Mouse (Mus musculus): Measurements from ENCODE around the gene Lcn9. TPM values are rescaled to one million over a fixed set of nuclear protein-coding genes. Genes with fewer than 3 reads are reported as not detected.
"Not testable (repeated sequence)": the region's sequence is repeated elsewhere in the genome, so short reads cannot be mapped to it uniquely, and the experiment has no call there.

Gene Lcn9
- polyA plus RNA-seq, 2 experiments: not detected

DNA sequence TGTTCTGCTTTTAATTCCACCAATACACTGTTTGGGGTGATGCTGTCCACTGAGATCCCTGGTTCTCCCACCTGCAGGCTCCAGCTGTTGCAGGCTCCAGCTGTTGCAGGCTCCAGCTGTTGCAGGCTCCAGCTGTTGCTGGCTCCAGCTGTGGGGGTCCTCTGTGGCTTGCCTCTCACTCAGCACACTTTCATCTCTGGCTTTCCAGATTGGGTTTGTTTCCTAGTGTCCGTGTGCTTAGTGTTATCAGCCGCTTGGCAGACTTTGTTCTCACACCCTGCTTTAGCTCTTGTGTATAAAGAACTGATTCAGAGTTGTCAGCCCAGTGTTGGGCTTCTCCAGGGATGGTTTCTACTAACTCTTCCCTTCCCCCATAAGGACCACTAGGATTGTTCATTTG, 25.3 kb upstream of the Lcn9 start:
- Histone ChIP-seq H3K4me2 (ENCODE audit: low read depth) (no peak overlapping the region), H3K9ac (replicated peaks) (no peak overlapping the region), H3K36me3 (replicated peaks; ENCODE audit: control insufficient read depth, insufficient read depth, low read depth) (no peaks in the 10 kb centered on the region), H3K4me3 (ENCODE audit: insufficient read depth in 1 of 2, low read depth in 2 of 2, low read length in 2 of 2) (no peak overlapping the region), H3K27me3 (ENCODE audit: control insufficient read depth, insufficient read depth, low read length) (no peaks in the 10 kb centered on the region), H3K27ac (no peak overlapping the region), H3K4me1 (replicated peaks; ENCODE audit: control insufficient read depth in 2 of 2, insufficient read depth in 2 of 2, low read length in 1 of 2) (no peaks in the 10 kb centered on the region), H3K9me3 (ENCODE audit: control insufficient read depth, low read length) (no peaks in the 10 kb centered on the region)
- 23% methylated on average over 2 of the region's 2 CpGs for WGBS (ENCODE audit: insufficient replicate concordance)
- TF ChIP-seq EP300 (IDR thresholded peaks at IDR 0.05; ENCODE audit: low read depth) (no peak), CTCF (IDR thresholded peaks at IDR 0.05; ENCODE audit: low read depth) (no peak)
- no peak for DNase-seq (ENCODE audit: low read depth in 3 of 3, low spot score in 3 of 3)
- no peak for ATAC-seq (ENCODE audit: insufficient read depth)

GRCm38 (mm10) chr2:25798065-25798464, 24.9 kb upstream of the Lcn9 start:
- TF ChIP-seq CTCF (IDR thresholded peaks at IDR 0.05; ENCODE audit: low read depth) (no peak), EP300 (IDR thresholded peaks at IDR 0.05; ENCODE audit: low read depth) (no peak)
- no peak overlapping the region for H3K27ac ChIP-seq
- no peak for ATAC-seq (ENCODE audit: insufficient read depth)
- no peaks in the 10 kb centered on the region for H3K4me1 ChIP-seq (replicated peaks; ENCODE audit: control insufficient read depth in 2 of 2, insufficient read depth in 2 of 2, low read length in 1 of 2)
- no peak overlapping the region for H3K9ac ChIP-seq (replicated peaks)
- no peak for DNase-seq (ENCODE audit: low read depth in 3 of 3, low spot score in 3 of 3)
- no peaks in the 10 kb centered on the region for H3K9me3 ChIP-seq (ENCODE audit: control insufficient read depth, low read length)
- H3K27me3 ChIP-seq (ENCODE audit: control insufficient read depth, insufficient read depth, low read length): no peaks in the 10 kb centered on the region
- no peak overlapping the region for H3K4me2 ChIP-seq (ENCODE audit: low read depth)
- 29% methylated on average over 5 of the region's 5 CpGs for WGBS (ENCODE audit: insufficient replicate concordance)
- H3K4me3 ChIP-seq (ENCODE audit: insufficient read depth in 1 of 2, low read depth in 2 of 2, low read length in 2 of 2): no peak overlapping the region
- H3K36me3 ChIP-seq (replicated peaks; ENCODE audit: control insufficient read depth, insufficient read depth, low read depth): no peaks in the 10 kb centered on the region

DNA sequence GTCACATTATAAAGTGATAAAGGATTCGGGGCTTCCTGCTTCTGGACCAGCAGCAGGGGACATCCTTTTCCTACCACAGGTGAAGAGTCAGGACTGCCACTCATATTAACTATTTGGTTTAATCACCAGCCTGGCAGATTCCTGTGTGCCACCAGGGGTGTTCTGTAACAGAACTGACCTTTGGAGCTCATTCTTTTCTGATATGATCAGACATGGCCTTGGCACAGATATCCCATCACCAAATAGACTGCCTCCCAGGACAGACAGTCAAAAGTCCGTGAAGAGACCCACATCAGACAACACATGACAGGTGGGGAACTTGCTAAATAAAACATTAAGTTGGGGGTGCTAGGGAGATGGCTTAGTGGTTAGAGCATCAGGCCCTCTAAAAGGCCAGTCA, 11.2 kb upstream of the Lcn9 start:
- WGBS (ENCODE audit: insufficient replicate concordance): 45% methylated on average over 2 of the region's 2 CpGs
- TF ChIP-seq EP300 (IDR thresholded peaks at IDR 0.05; ENCODE audit: low read depth): no peak
- TF ChIP-seq CTCF (IDR thresholded peaks at IDR 0.05; ENCODE audit: low read depth): no peak
- no peak for ATAC-seq (ENCODE audit: insufficient read depth)

GRCm38 (mm10) chr2:25813364-25813763, 9.6 kb upstream of the Lcn9 start:
- Histone ChIP-seq H3K4me3 (ENCODE audit: insufficient read depth in 1 of 2, low read depth in 2 of 2, low read length in 2 of 2) (no peak overlapping the region), H3K4me1 (replicated peaks; ENCODE audit: control insufficient read depth in 2 of 2, insufficient read depth in 2 of 2, low read length in 1 of 2) (no peaks in the 10 kb centered on the region), H3K9me3 (ENCODE audit: control insufficient read depth, low read length) (no peaks in the 10 kb centered on the region), H3K27ac (no peak overlapping the region), H3K9ac (replicated peaks) (no peak overlapping the region), H3K4me2 (ENCODE audit: low read depth) (no peak overlapping the region), H3K36me3 (replicated peaks; ENCODE audit: control insufficient read depth, insufficient read depth, low read depth) (no peaks in the 10 kb centered on the region), H3K27me3 (ENCODE audit: control insufficient read depth, insufficient read depth, low read length) (no peaks in the 10 kb centered on the region)
- WGBS (ENCODE audit: insufficient replicate concordance): 55% methylated on average over 5 of the region's 5 CpGs
- ATAC-seq (ENCODE audit: insufficient read depth) (no peak), DNase-seq (ENCODE audit: low read depth in 3 of 3, low spot score in 3 of 3) (no peak)
- TF ChIP-seq CTCF (IDR thresholded peaks at IDR 0.05; ENCODE audit: low read depth) (peak; percentile 55), EP300 (IDR thresholded peaks at IDR 0.05; ENCODE audit: low read depth) (no peak)

More for the DNA sequence above, 11.2 kb upstream of the Lcn9 start:
- Histone ChIP-seq H3K4me3 (ENCODE audit: insufficient read depth in 1 of 2, low read depth in 2 of 2, low read length in 2 of 2) (no peak overlapping the region), H3K27ac (no peak overlapping the region), H3K9ac (replicated peaks) (no peak overlapping the region), H3K27me3 (ENCODE audit: control insufficient read depth, insufficient read depth, low read length) (no peaks in the 10 kb centered on the region), H3K4me1 (replicated peaks; ENCODE audit: control insufficient read depth in 2 of 2, insufficient read depth in 2 of 2, low read length in 1 of 2) (no peaks in the 10 kb centered on the region), H3K4me2 (ENCODE audit: low read depth) (no peak overlapping the region), H3K36me3 (replicated peaks; ENCODE audit: control insufficient read depth, insufficient read depth, low read depth) (no peaks in the 10 kb centered on the region), H3K9me3 (ENCODE audit: control insufficient read depth, low read length) (no peaks in the 10 kb centered on the region)
- no peak for DNase-seq (ENCODE audit: low read depth in 3 of 3, low spot score in 3 of 3)

DNA sequence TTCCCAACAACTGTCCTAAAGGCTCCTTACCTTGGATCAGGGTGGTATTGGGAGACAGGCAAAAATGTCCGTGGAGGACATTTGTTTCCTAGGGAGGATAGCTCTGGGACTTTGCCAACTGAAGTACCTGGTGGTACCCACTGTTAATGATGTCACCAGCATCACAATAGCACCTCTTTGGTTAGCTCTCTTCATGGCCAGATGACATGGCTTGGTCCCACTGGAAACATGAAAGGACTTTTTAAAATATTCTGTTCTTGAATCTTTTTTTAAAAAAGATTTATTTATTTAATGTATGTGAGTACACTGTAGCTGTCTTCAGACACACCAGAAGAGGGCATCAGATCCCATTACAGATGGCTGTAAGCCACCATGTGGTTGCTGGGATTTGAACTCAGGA, 7.2 kb upstream of the Lcn9 start, which contains the start of gene Glt6d1:
Glt6d1 (minus strand) TSS at position 101 of the 400 bp plus-strand sequence.
- H3K4me1 ChIP-seq (replicated peaks; ENCODE audit: control insufficient read depth in 2 of 2, insufficient read depth in 2 of 2, low read length in 1 of 2); H3K36me3 ChIP-seq (replicated peaks; ENCODE audit: control insufficient read depth, insufficient read depth, low read depth); ATAC-seq (ENCODE audit: insufficient read depth); H3K9ac ChIP-seq (replicated peaks); H3K27ac ChIP-seq; H3K27me3 ChIP-seq (ENCODE audit: control insufficient read depth, insufficient read depth, low read length); H3K4me2 ChIP-seq (ENCODE audit: low read depth); DNase-seq (ENCODE audit: low read depth in 3 of 3, low spot score in 3 of 3); H3K4me3 ChIP-seq (ENCODE audit: insufficient read depth in 1 of 2, low read depth in 2 of 2, low read length in 2 of 2); H3K9me3 ChIP-seq (ENCODE audit: control insufficient read depth, low read length): not testable (repeated sequence)
- WGBS (ENCODE audit: insufficient replicate concordance): 35% methylated on average over 1 of the region's 1 CpGs
